Mouse (Mus musculus): ENCODE measurements around the gene Qars. TPM values are rescaled to one million over a fixed set of nuclear protein-coding genes. Genes with fewer than 3 reads are reported as not detected.

Qars gene
- polyA plus RNA-seq, 1 experiment: 204 TPM

DNA sequence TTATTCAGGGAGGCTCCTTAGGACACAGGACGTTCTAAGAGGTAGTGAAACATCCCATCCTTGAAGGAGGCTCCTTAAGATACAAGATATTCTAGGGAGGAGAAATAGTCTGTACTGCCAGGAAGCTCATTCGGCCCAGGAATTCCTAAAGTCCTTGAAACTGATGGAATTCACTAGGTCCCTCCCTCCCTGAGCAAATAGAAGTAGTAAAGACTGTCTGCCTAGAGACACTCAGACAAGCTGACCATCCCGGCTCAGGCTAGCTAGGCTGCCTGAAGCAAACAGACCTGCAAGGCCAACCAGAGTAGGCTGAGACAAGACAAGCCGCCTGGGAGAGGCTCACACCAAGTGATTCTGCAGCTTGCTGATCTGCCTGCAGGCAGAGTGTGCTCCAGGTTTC is 37.7 kb upstream of the Qars start:
- no peak overlapping the region for H3K4me3 ChIP-seq (replicated peaks; ENCODE audit: extremely low read depth, low read depth, low read length)
- H3K4me1 ChIP-seq (ENCODE audit: control insufficient read depth, insufficient read depth, low read length): no peaks in the 10 kb centered on the region
- no peak for DNase-seq
- no peak for TF ChIP-seq POLR2A (IDR thresholded peaks at IDR 0.05; ENCODE audit: borderline replicate concordance, extremely low read depth, low read depth, low read length)
- TF ChIP-seq CTCF (IDR thresholded peaks at IDR 0.05; ENCODE audit: insufficient read depth, low read length): no peak
- 42% methylated on average over 4 of the region's 4 CpGs for WGBS

DNA sequence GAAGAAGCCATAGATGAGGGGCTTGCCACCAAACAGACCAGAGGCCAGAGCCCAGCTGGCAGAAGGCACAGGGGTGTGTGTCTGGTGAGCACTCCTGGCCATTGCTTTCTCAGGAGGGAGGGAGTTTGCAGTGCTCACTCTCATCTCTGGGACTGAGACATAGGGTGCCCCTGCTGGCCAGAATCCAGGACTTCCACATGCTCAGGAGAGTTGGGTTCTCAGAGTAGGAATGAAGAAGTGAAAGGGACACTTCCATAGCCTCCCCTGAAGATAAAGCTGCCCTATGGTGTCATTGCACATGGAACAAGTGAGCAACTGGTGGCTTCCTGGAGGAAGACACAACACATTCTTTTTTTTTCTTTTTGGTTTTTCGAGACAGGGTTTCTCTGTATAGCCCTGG is 33.0 kb upstream of the Qars start:
- DNase-seq: no peak
- 25% methylated on average over 1 of the region's 1 CpGs for WGBS
- TF ChIP-seq POLR2A (IDR thresholded peaks at IDR 0.05; ENCODE audit: borderline replicate concordance, extremely low read depth, low read depth, low read length) (no peak), CTCF (IDR thresholded peaks at IDR 0.05; ENCODE audit: insufficient read depth, low read length) (no peak)
- H3K4me1 ChIP-seq (ENCODE audit: control insufficient read depth, insufficient read depth, low read length): peaks cover 4% of the 10 kb centered on the region
- H3K4me3 ChIP-seq (replicated peaks; ENCODE audit: extremely low read depth, low read depth, low read length): no peak overlapping the region

DNA sequence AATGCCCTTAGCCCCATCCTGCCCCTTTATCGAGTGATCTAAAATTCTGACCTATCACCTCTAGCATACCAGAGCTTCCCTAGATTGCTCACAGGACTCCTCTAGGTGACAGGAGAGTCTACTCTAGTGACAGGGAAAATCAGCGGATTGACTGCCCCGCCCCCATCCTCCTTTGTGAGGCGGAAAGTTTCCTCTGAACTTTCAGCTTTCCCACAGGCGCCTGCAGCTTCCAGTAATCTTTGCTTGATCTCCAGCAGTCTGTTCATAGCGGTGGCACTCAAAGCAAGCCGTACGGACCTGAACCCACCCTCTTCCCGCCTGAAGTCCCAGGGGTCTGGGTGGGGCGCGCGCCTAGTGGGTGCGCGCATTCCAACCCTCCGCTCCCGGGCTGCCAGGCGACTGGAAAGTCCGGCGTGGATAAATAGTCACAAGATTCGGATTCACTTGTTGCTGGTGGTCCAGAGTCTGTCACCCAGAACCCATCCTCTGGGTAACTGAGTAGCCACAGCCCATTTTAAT is 28.8 kb upstream of the Qars start:
- DNase-seq: peak; percentile 86

DNA sequence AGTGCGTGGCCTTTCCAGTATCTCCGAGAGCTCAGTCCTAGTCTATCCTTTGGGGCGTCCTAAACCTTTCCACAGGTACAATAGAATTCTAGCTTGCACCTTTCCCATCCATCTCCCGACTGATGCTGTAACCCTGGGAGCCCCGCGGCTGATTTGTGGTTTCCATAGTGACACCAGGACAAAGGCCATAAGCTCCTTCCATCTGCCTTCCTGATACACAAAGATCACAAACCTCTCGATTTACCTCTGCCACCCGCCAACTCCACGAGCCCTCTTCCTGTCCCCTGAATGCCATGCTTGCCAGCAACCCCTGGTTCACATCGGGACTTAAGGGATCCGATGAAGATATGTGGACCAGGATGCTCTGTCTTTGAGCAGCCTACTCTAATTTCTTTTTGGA is 28.3 kb upstream of the Qars start:
- H3K4me1 ChIP-seq (ENCODE audit: control insufficient read depth, insufficient read depth, low read length): peaks cover 5% of the 10 kb centered on the region
- WGBS: 30% methylated on average over 11 of the region's 11 CpGs
- no peak overlapping the region for H3K4me3 ChIP-seq (replicated peaks; ENCODE audit: extremely low read depth, low read depth, low read length)
- DNase-seq: no peak
- TF ChIP-seq CTCF (IDR thresholded peaks at IDR 0.05; ENCODE audit: insufficient read depth, low read length) (no peak), POLR2A (IDR thresholded peaks at IDR 0.05; ENCODE audit: borderline replicate concordance, extremely low read depth, low read depth, low read length) (no peak)

More for the DNA sequence above, 28.8 kb upstream of the Qars start:
- TF ChIP-seq CTCF (IDR thresholded peaks at IDR 0.05; ENCODE audit: insufficient read depth, low read length) (no peak), POLR2A (IDR thresholded peaks at IDR 0.05; ENCODE audit: borderline replicate concordance, extremely low read depth, low read depth, low read length) (peak; percentile 50; the same call in 1 of the 2 replicates)
- Histone ChIP-seq H3K4me3 (replicated peaks; ENCODE audit: extremely low read depth, low read depth, low read length) (peak overlapping the region; percentile 81), H3K4me1 (ENCODE audit: control insufficient read depth, insufficient read depth, low read length) (peaks cover 5% of the 10 kb centered on the region)
- under 1% methylated on average over 20 of the region's 20 CpGs for WGBS

DNA sequence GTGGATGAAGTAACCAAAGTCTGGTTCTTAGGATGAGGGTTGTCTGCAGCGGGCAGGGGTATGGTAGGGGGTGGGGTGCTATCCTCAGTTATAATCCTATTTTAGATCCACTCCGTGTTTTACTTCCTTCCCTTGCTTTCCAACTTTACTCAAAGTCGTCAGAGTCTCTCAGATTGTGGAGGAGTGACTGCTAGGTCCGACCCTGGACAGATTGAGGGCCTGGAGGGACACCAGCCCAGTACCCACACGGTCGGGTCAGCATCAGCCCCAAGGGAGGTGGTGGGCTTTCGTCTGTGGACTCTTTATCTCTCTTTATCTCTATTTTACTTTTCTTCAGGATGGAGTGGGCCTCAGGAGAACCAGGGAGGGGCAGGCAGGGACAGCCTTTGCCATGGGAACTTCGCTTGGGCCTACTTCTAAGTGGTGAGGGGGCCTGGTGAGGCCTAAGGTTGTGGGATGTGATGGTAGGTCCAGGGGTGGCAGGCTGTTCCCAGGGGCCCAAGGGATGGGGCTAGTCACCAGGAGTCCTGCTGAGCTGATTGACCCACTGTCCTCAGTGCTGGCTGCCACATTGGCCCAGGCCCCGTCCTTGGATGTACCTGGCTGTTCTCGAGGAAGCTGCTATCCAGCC is 27.7 kb upstream of the Qars start, which contains the start of gene Lamb2:
TSS of gene Lamb2 (plus strand) at position 16 of the 631 bp plus-strand sequence.
- 15% methylated on average over 10 of the region's 10 CpGs for WGBS

DNA sequence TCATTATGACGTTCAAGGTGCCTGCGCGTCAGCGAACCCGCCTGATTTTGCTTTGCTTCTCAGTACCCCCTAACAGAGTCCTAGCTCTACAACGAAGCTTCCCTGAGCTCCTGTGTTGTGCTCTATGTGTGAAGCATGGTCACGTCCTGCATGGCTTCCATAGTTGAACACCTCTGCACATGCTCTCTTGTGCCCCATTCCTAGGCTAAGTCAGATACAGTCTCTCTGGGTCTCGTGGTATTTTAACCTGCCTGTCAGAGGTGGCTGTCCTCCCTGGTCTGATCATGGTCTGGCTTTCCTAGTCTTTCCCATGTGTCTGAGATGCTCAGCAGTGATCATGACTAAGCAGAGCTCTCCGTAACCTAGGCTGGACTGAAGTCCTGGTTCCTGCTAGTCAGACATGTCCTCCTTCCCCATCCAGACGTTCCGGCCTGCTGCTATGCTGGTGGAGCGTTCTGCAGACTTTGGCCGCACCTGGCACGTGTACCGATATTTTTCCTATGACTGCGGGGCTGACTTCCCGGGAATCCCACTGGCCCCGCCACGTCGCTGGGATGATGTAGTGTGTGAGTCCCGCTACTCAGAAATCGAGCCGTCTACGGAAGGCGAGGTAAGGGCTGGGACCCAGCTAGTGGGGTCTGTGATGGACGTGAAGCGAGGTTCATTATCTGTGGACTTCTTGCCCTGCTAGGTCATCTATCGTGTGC is 26.5 kb upstream of the Qars start:
- DNase-seq: no peak
- 87% methylated on average over 28 of the region's 28 CpGs for WGBS

More for the DNA sequence above, 27.7 kb upstream of the Qars start, which contains the start of gene Lamb2:
- Histone ChIP-seq H3K4me1 (ENCODE audit: control insufficient read depth, insufficient read depth, low read length) (peaks cover 5% of the 10 kb centered on the region), H3K4me3 (replicated peaks; ENCODE audit: extremely low read depth, low read depth, low read length) (peak within 1 kb of the TSS; percentile 98)
- no peak for TF ChIP-seq CTCF (IDR thresholded peaks at IDR 0.05; ENCODE audit: insufficient read depth, low read length)
- peak; percentile 81; the same call in 1 of the 2 replicates for TF ChIP-seq POLR2A (IDR thresholded peaks at IDR 0.05; ENCODE audit: borderline replicate concordance, extremely low read depth, low read depth, low read length)
- peak; percentile 63 for DNase-seq

DNA sequence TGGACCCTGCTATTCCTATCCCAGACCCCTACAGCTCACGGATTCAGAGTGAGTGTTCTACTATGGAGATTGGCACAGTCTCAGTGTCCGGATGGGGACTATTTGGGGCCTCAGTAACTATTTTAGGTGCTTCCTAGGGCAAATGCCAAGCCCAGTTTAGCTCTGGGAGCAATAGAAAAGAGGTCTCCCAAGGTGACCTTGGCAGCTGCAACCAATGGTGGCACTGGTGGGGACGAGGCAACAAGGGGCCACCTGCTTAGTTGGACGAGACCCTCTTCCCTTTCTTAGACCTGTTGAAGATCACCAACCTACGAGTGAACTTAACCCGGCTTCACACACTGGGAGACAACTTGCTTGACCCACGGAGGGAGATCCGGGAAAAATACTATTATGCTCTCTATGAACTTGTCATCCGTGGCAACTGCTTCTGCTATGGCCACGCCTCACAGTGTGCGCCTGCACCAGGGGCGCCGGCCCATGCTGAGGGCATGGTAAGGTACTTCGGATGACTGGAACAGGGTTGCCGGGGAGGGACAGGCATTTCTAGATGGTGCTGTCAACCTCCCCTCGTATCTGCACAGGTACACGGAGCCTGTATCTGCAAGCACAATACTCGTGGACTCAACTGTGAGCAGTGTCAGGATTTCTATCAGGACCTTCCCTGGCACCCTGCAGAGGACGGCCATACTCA is 25.8 kb upstream of the Qars start:
- Histone ChIP-seq H3K4me1 (ENCODE audit: control insufficient read depth, insufficient read depth, low read length) (peaks cover 5% of the 10 kb centered on the region), H3K4me3 (replicated peaks; ENCODE audit: extremely low read depth, low read depth, low read length) (no peak overlapping the region)
- no peak for TF ChIP-seq CTCF (IDR thresholded peaks at IDR 0.05; ENCODE audit: insufficient read depth, low read length)
- TF ChIP-seq POLR2A (IDR thresholded peaks at IDR 0.05; ENCODE audit: borderline replicate concordance, extremely low read depth, low read depth, low read length): no peak
- 87% methylated on average over 19 of the region's 19 CpGs for WGBS
- no peak for DNase-seq

More for the DNA sequence above, 26.5 kb upstream of the Qars start:
- Histone ChIP-seq H3K4me1 (ENCODE audit: control insufficient read depth, insufficient read depth, low read length) (peaks cover 5% of the 10 kb centered on the region), H3K4me3 (replicated peaks; ENCODE audit: extremely low read depth, low read depth, low read length) (no peak overlapping the region)
- TF ChIP-seq CTCF (IDR thresholded peaks at IDR 0.05; ENCODE audit: insufficient read depth, low read length) (no peak), POLR2A (IDR thresholded peaks at IDR 0.05; ENCODE audit: borderline replicate concordance, extremely low read depth, low read depth, low read length) (no peak)

DNA sequence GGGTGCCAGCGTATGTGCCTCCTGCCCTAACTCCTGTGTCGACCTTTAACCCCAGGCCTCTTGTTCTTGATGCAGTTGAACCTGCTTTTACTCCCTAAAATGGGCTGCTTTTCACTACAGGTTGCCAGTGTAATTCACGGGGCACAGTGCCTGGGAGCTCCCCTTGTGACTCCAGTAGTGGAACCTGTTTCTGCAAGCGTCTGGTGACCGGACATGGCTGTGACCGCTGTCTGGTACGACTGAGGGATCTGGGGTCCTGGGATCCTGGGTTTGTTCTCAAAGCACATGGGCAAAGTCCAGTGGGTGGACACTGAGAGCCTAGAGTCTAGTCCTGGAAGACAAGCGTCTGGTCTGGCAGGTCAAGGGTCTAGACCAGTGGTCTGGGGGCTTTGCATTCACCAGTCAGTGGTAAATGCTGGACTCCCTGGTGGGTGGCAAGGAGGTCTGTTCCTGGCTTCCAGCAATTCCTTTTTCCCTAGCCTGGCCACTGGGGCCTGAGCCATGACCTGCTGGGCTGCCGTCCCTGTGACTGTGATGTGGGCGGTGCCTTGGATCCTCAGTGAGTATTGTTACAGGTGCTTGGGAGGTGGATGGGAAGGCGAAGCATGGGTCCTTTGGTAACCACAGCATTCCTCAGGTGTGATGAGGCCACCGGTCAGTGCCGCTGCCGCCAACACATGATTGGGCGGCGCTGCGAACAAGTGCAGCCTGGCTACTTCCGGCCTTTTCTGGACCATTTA is 24.3 kb upstream of the Qars start:
- TF ChIP-seq POLR2A (IDR thresholded peaks at IDR 0.05; ENCODE audit: borderline replicate concordance, extremely low read depth, low read depth, low read length) (no peak), CTCF (IDR thresholded peaks at IDR 0.05; ENCODE audit: insufficient read depth, low read length) (no peak)
- WGBS: 94% methylated on average over 18 of the region's 18 CpGs
- Histone ChIP-seq H3K4me1 (ENCODE audit: control insufficient read depth, insufficient read depth, low read length) (peaks cover 5% of the 10 kb centered on the region), H3K4me3 (replicated peaks; ENCODE audit: extremely low read depth, low read depth, low read length) (no peak overlapping the region)
- DNase-seq: no peak

DNA sequence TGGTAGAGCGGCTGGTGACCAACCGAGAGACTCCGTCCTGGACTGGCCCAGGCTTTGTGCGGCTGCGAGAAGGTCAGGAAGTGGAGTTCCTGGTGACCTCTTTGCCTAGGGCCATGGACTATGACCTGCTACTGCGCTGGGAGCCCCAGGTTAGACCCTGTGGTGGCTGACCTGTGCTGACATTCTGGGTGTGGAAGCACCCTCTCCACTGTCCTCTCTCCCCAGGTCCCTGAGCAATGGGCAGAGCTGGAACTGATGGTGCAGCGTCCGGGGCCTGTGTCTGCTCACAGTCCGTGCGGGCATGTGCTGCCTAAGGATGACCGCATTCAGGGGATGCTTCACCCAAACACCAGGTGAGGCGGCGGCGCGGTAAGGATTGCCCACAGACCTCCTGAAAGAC is 23.5 kb upstream of the Qars start:
- WGBS: 93% methylated on average over 15 of the region's 15 CpGs
- H3K4me1 ChIP-seq (ENCODE audit: control insufficient read depth, insufficient read depth, low read length): peaks cover 5% of the 10 kb centered on the region
- H3K4me3 ChIP-seq (replicated peaks; ENCODE audit: extremely low read depth, low read depth, low read length): no peak overlapping the region
- no peak for DNase-seq
- TF ChIP-seq CTCF (IDR thresholded peaks at IDR 0.05; ENCODE audit: insufficient read depth, low read length) (no peak), POLR2A (IDR thresholded peaks at IDR 0.05; ENCODE audit: borderline replicate concordance, extremely low read depth, low read depth, low read length) (no peak)
